Mouse (Mus musculus): ENCODE results near the gene Pitpnc1. TPM values are rescaled to one million over a fixed set of nuclear protein-coding genes. Genes with fewer than 3 reads are reported as not detected.

Gene Pitpnc1
- total RNA-seq, 2 experiments from 2014 or later: 51.2 to 54.5 TPM

- intact Hi-C loops (cut with DNase I): loop anchor here (10.0 kb wide), 1 partner anchor 176 kb away; no protein-coding TSS in a partner anchor
- no peak for DNase-seq (ENCODE audit: low spot score in 2 of 2)
Measured at GRCm38 (mm10) chr11:107390540-107390939, 80.0 kb downstream of the Pitpnc1 start.

DNA sequence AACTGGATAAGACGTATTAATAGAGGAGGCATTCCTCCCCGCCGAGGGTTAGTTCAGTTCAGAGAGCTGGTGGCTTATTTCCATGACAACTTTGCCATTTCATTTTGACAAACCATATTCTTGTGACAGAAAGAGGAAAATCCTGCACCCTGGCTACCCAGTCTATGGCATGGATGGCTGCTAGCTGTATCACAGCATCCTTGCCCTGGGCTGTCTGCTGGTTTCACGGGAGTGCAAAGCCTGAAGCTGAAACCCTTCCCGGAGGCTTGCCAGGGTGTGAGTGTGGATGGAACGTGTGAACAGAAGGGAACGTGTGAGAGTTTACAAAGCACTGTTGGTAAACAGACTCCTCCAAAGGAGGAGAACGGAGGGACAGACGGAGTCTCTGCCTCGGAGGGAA lies 80.5 kb downstream of the Pitpnc1 start:
- intact Hi-C loops (cut with DNase I): loop anchor here (10.0 kb wide), 1 partner anchor 175 kb away; no protein-coding TSS in a partner anchor
- DNase-seq (ENCODE audit: low spot score in 2 of 2): no peak

- intact Hi-C loops (cut with DNase I): no loop called here
- DNase-seq (ENCODE audit: low spot score in 2 of 2): no peak
Measured at GRCm38 (mm10) chr11:107386481-107386880, 84.0 kb downstream of the Pitpnc1 start.

GRCm38 (mm10) chr11:107385306-107385705 lies 85.2 kb downstream of the Pitpnc1 start:
- DNase-seq (ENCODE audit: low spot score in 2 of 2): no peak
- intact Hi-C loops (cut with DNase I): no loop called here

DNA sequence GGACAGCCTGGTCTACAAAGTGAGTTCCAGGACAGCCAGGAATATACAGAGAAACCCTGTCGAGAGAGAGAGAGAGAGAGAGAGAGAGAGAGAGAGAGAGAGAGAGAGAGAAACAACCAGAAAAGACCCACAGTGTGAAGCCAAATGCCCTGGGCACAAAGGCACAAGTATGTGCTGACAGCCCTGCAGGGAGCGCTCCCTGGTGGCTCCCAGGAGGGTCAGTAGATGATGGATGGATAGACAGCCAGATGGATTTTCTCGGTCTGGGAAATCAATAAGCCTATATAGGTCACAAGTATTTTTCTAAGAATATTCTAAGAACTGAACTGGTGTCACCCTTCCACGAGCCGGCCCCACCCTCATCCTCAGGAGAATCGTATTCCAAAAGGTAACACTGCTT lies 86.5 kb downstream of the Pitpnc1 start:
- intact Hi-C loops (cut with DNase I): loop anchor here (2.0 kb wide), 1 partner anchor 85 kb away; no protein-coding TSS in a partner anchor
- no peak for DNase-seq (ENCODE audit: low spot score in 2 of 2)

- DNase-seq (ENCODE audit: low spot score in 2 of 2): no peak
- intact Hi-C loops (cut with DNase I): loop anchor here (5.0 kb wide), 1 partner anchor 32 kb away; no protein-coding TSS in a partner anchor
Measured at GRCm38 (mm10) chr11:107379965-107380364, 90.5 kb downstream of the Pitpnc1 start.

DNA sequence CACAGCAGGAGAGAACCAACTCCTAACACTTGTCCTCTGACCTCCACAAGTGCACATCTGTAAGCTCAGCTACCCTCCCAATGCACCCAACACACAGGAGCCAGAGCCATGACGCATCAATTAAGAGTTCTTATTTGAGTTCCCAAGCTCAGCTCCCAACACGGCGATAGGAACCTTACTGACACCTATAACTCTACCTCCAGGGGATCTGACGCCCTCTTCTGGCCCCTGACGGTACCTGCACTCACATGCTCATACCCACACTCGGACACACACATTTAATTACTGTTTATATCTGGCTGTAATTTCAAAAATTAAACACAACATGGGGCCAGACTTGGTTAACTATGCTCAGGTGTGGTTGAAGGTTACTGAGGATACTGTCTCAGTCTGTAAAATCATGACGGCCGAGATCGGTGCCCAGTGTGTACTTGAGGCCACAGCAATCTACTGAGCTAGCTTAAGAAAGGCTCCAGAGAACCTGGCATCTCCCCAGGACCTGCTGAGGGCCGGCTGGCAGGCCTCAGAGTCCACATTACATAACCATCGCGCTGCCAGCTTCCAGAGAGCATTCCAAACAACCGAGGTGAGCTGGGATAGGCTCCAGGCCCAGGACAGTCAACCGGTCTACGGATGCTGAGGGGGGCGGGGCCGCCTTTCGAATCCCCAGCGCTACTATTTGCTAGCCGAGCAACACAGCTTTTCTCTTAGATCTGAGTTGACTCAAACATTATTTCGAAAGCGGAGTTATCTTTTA lies 91.2 kb downstream of the Pitpnc1 start:
- peak; percentile 28 to 40 for DNase-seq (ENCODE audit: low spot score in 2 of 2)
- intact Hi-C loops (cut with DNase I): loop anchor here (5.0 kb wide), 1 partner anchor 33 kb away; no protein-coding TSS in a partner anchor

GRCm38 (mm10) chr11:107377326-107377725 lies 93.2 kb downstream of the Pitpnc1 start:
- DNase-seq (ENCODE audit: low spot score in 2 of 2): no peak
- intact Hi-C loops (cut with DNase I): loop anchor here (5.0 kb wide), 1 partner anchor 35 kb away; no protein-coding TSS in a partner anchor

DNA sequence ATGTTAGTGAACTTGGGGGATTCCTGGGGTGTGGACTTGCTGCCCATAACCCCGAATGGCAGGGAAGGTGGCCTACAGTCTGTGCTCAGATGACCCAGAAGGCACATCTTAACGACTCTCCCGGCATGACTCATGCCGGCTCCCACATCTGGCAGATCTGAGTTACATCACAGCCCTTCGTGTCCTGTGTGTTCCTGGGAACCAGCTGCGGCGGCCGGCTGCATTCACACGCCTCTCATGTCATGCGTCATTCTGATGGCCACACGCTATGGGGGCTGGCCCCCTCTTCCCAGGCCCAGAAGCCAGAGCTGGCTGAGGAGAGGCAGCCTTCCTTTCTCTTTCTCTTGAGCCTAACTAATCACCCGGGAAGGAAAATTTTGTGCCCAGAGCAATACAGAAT lies 94.2 kb downstream of the Pitpnc1 start:
- DNase-seq (ENCODE audit: low spot score in 2 of 2): peak in 1 of 2 experiments; percentile 36
- intact Hi-C loops (cut with DNase I): loop anchor here (5.0 kb wide), 1 partner anchor 36 kb away; no protein-coding TSS in a partner anchor

GRCm38 (mm10) chr11:107375816-107376215 lies 94.7 kb downstream of the Pitpnc1 start:
- intact Hi-C loops (cut with DNase I): loop anchor here (5.0 kb wide), 1 partner anchor 36 kb away; no protein-coding TSS in a partner anchor
- no peak for DNase-seq (ENCODE audit: low spot score in 2 of 2)

- DNase-seq (ENCODE audit: low spot score in 2 of 2): no peak
- intact Hi-C loops (cut with DNase I): no loop called here
Measured at GRCm38 (mm10) chr11:107373569-107373968, 96.9 kb downstream of the Pitpnc1 start.

GRCm38 (mm10) chr11:107373154-107373553 lies 97.3 kb downstream of the Pitpnc1 start:
- intact Hi-C loops (cut with DNase I): no loop called here
- DNase-seq (ENCODE audit: low spot score in 2 of 2): no peak

- intact Hi-C loops (cut with DNase I): no loop called here
- DNase-seq (ENCODE audit: low spot score in 2 of 2): no peak
Measured at GRCm38 (mm10) chr11:107372688-107373087, 97.8 kb downstream of the Pitpnc1 start.

- intact Hi-C loops (cut with DNase I): no loop called here
- no peak for DNase-seq (ENCODE audit: low spot score in 2 of 2)
Measured at GRCm38 (mm10) chr11:107370476-107370875, 100.0 kb downstream of the Pitpnc1 start.

DNA sequence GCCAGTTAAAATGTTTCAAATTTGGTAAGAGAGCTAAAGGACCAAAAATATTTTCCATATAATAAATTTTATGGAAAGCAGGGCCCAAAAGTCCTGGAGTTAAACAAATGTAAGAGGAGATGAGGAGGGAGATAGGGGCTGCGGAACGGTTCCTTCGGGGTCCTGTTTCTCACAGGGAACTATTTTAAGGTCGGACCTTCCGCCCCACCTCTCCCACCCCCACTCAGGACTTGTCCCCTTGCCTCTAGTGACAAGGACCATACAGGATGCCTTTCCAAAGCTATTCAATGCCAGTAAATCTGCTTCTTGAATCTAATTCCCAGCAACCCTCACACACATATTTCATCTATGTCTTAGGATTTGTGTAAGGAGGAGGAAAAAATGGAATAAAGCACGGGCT lies 100.8 kb downstream of the Pitpnc1 start:
- intact Hi-C loops (cut with DNase I): loop anchor here (1.0 kb wide), 1 partner anchor 132 kb away; no protein-coding TSS in a partner anchor
- DNase-seq (ENCODE audit: low spot score in 2 of 2): no peak

GRCm38 (mm10) chr11:107365938-107366712 lies 104.4 kb downstream of the Pitpnc1 start:
- DNase-seq (ENCODE audit: low spot score in 2 of 2): no peak
- intact Hi-C loops (cut with DNase I): no loop called here

GRCm38 (mm10) chr11:107358695-107359094 lies 111.8 kb downstream of the Pitpnc1 start:
- intact Hi-C loops (cut with DNase I): no loop called here

GRCm38 (mm10) chr11:107356224-107356623 lies 114.3 kb downstream of the Pitpnc1 start:
- intact Hi-C loops (cut with DNase I): no loop called here
- DNase-seq (ENCODE audit: low spot score in 2 of 2): peak in 1 of 2 experiments; percentile 34

More at GRCm38 (mm10) chr11:107358695-107359094, 111.8 kb downstream of the Pitpnc1 start:
- DNase-seq (ENCODE audit: low spot score in 2 of 2): no peak

DNA sequence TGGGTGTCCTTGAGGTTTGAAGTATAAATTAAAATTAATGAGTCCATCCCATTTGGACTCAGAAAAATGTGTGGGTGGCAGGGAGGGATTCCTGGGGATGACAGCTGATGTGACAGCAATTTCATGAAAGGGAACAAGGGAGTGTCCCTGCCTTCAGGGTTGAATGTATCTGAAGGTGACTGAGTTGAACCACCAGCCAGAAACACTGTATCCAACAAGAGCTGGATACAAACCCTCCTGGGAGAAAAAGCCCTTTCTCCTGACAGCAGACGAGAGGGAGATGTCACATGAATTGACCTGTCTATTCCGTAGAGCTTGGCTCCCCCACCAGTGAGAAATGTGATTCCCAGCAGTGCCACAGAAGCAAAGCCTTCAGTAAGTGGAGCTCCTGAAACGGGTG lies 115.0 kb downstream of the Pitpnc1 start:
- intact Hi-C loops (cut with DNase I): no loop called here
- DNase-seq (ENCODE audit: low spot score in 2 of 2): no peak

DNA sequence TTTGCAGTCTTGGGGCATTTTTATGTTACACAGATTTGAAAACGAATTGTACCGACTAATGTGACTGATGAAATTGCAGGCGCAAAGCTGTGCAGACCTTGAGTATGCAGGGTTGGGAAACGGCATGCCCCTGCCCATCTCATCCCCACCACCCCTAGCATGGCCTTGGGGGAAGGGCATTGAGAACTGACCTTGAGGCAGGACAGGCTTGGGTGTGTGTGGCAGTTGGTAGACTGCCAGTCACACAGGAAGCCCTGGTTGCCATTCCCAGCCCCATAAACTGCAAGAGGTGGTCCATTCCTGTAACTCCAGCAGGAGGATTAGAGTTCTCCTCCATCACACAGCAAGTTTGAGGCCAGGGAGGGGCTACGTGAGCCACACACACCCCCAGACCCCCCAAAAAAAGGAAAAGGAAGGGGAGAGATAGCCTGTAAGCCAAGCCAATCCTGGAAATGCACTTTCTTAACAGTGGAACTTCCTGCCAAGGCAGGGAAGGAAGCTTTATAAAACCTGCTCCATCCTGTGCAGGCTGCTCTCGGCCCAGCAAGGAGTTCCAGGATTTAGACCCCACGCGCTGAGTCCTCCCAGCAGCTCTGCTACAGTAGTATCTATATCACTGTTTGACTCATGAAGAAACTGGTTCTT lies 115.9 kb downstream of the Pitpnc1 start:
- intact Hi-C loops (cut with DNase I): no loop called here
- no peak for DNase-seq (ENCODE audit: low spot score in 2 of 2)

Data from left cerebral cortex, postnatal 36 days (tissue).